Mouse (Mus musculus) limb, embryonic 11.5 days (tissue): ENCODE measurements around the gene Zfp791. TPM values are rescaled to one million over a fixed set of nuclear protein-coding genes. Genes with fewer than 3 reads are reported as not detected.
"Not testable (repeated sequence)": the region's sequence is repeated elsewhere in the genome, so short reads cannot be mapped to it uniquely, and the experiment has no call there.

ENCODE experiments used
- ATAC-seq: fragments of 200-750 bp; cut with Nextera tagmentation; 2 replicates; pipeline ENCODE4 v1.8.0; 2017; ENCODE audit warnings: low read depth; ENCODE audit not compliant: insufficient number of reproducible peaks, low FRiP score, low TSS enrichment
- DNase-seq: peaks from one replicate; pipeline ENCODE4 v3.0.0-alpha.2; 2015; ENCODE audit warnings: low spot score
- H3K27ac ChIP-seq: fragments of 300-500 bp; sonication (generic); replicated peaks from 2 replicates; pipeline ENCODE4 v1.5.1; 2014; ENCODE audit warnings: low read depth, mild to moderate bottlenecking, low read length
- H3K27me3 ChIP-seq: fragments of 300-500 bp; sonication (generic); 2 replicates; pipeline ENCODE4 v1.6.1; 2014; ENCODE audit warnings: mild to moderate bottlenecking, low read length, mixed read lengths; ENCODE audit not compliant: control insufficient read depth, insufficient read depth
- H3K36me3 ChIP-seq: fragments of 300-500 bp; sonication (generic); 2 replicates; pipeline ENCODE4 v1.6.1; 2014; ENCODE audit warnings: mild to moderate bottlenecking, low read length, moderate library complexity, mixed read lengths; ENCODE audit not compliant: control insufficient read depth, insufficient read depth
- H3K4me1 ChIP-seq: fragments of 300-500 bp; sonication (generic); 2 replicates; pipeline ENCODE4 v1.6.1; 2014; ENCODE audit warnings: low read length, mixed read lengths; ENCODE audit not compliant: control insufficient read depth, insufficient read depth
- H3K4me2 ChIP-seq: fragments of 300-500 bp; sonication (generic); 2 replicates; pipeline ENCODE4 v1.6.1; 2014; ENCODE audit warnings: low read depth, mild to moderate bottlenecking, moderate library complexity; ENCODE audit not compliant: severe bottlenecking
- H3K4me3 ChIP-seq: fragments of 300-500 bp; sonication (generic); 2 replicates; pipeline ENCODE4 v1.5.1; 2014; ENCODE audit warnings: low read depth, low read length
- H3K9ac ChIP-seq: fragments of 300-500 bp; sonication (generic); 2 replicates; pipeline ENCODE4 v1.6.1; 2014; ENCODE audit warnings: mild to moderate bottlenecking, low read length
- H3K9me3 ChIP-seq: fragments of 300-500 bp; sonication (generic); 2 replicates; pipeline ENCODE4 v1.6.1; 2016; ENCODE audit warnings: low read length; ENCODE audit not compliant: control insufficient read depth
- WGBS: fragments of 180-500 bp; shearing (Covaris S2); extraction: QIAGEN DNeasy Blood & Tissue Kit; methylation state at CpG from one replicate; pipeline ENCODE4 v1.1.7; 2014; 5-methylcytosine and 5-hydroxymethylcytosine counted together
- polyA plus RNA-seq: library from polyadenylated mRNA; unstranded; fragments of >200 nt; fragmentation: Nextera tagmentation; extraction: Ambion mirVana; gene quantifications from 2 replicates; pipeline ENCODE4 v1.2.1, GENCODE M21; 2014

Gene Zfp791
- 2.1 and 2.3 TPM in 2 replicates for polyA plus RNA-seq

- Histone ChIP-seq H3K4me1 (no peaks in the 10 kb centered on the region), H3K27me3 (no peaks in the 10 kb centered on the region), H3K9me3 (no peaks in the 10 kb centered on the region), H3K4me3 (no peak within 1 kb of the TSS), H3K4me2 (no peak within 1 kb of the TSS), H3K9ac (no peak within 1 kb of the TSS), H3K27ac (no peak within 1 kb of the TSS), H3K36me3 (no peaks in the 10 kb centered on the region)
- WGBS, result 84% methylated on average over 3 of the region's 3 CpGs
- DNase-seq, result no peak
- no peak for ATAC-seq
These were observed at the start of gene Zfp791 for GRCm38 (mm10) chr8:85122995-85123394. Gene Zfp791, minus strand, starts transcription at chr8:85123095.

- no peaks in the 10 kb centered on the region for H3K36me3 ChIP-seq
- ATAC-seq, result no peak
- peak; percentile 61 for DNase-seq
- no peak overlapping the region for H3K4me3 ChIP-seq
- WGBS, result 31% methylated on average over 14 of the region's 14 CpGs
- no peak overlapping the region for H3K27ac ChIP-seq
- H3K4me1 ChIP-seq, result no peaks in the 10 kb centered on the region
- no peak overlapping the region for H3K9ac ChIP-seq
- no peaks in the 10 kb centered on the region for H3K27me3 ChIP-seq
- no peaks in the 10 kb centered on the region for H3K9me3 ChIP-seq
- H3K4me2 ChIP-seq, result no peak overlapping the region
These were observed 48.4 kb upstream of the Zfp791 start for GRCm38 (mm10) chr8:85171291-85171690.

GRCm38 (mm10) chr8:85151624-85152023, 28.7 kb upstream of the Zfp791 start, which contains the start of gene Cks1brt:
Gene Cks1brt, plus strand, starts transcription at chr8:85151924.
- ATAC-seq (no peak), DNase-seq (no peak)
- H3K4me1 ChIP-seq, result no peaks in the 10 kb centered on the region
- no peak within 1 kb of the TSS for H3K27ac ChIP-seq
- H3K9ac ChIP-seq, result no peak within 1 kb of the TSS
- H3K9me3 ChIP-seq, result peaks cover 7% of the 10 kb centered on the region; the same call in 1 of the 2 replicates
- WGBS, result 92% methylated on average over 3 of the region's 3 CpGs
- H3K27me3 ChIP-seq, result no peaks in the 10 kb centered on the region
- H3K4me3 ChIP-seq, result no peak within 1 kb of the TSS
- no peak within 1 kb of the TSS for H3K4me2 ChIP-seq
- no peaks in the 10 kb centered on the region for H3K36me3 ChIP-seq

GRCm38 (mm10) chr8:85142516-85142915, 19.6 kb upstream of the Zfp791 start:
- Histone ChIP-seq H3K4me2 (no peak overlapping the region), H3K9me3 (no peaks in the 10 kb centered on the region), H3K9ac (no peak overlapping the region), H3K4me3 (no peak overlapping the region), H3K4me1 (no peaks in the 10 kb centered on the region), H3K27ac (no peak overlapping the region), H3K36me3 (no peaks in the 10 kb centered on the region), H3K27me3 (no peaks in the 10 kb centered on the region)
- DNase-seq (no peak), ATAC-seq (no peak)
- WGBS, result 95% methylated on average over 4 of the region's 4 CpGs

GRCm38 (mm10) chr8:85135690-85136089, 12.8 kb upstream of the Zfp791 start:
- not testable (repeated sequence) for H3K9me3 ChIP-seq, ATAC-seq, H3K4me1 ChIP-seq, H3K27me3 ChIP-seq, H3K36me3 ChIP-seq, H3K4me3 ChIP-seq, DNase-seq, H3K9ac ChIP-seq, H3K4me2 ChIP-seq, H3K27ac ChIP-seq
- WGBS, result 88% methylated on average over 2 of the region's 2 CpGs

- DNase-seq (no peak), ATAC-seq (no peak)
- H3K9me3 ChIP-seq, result no peaks in the 10 kb centered on the region
- no peak overlapping the region for H3K4me2 ChIP-seq
- no peaks in the 10 kb centered on the region for H3K4me1 ChIP-seq
- no peaks in the 10 kb centered on the region for H3K27me3 ChIP-seq
- no peak overlapping the region for H3K27ac ChIP-seq
- H3K36me3 ChIP-seq, result no peaks in the 10 kb centered on the region
- H3K4me3 ChIP-seq, result no peak overlapping the region
- H3K9ac ChIP-seq, result no peak overlapping the region
- WGBS, result 84% methylated on average over 1 of the region's 1 CpGs
These were observed 9.4 kb upstream of the Zfp791 start for GRCm38 (mm10) chr8:85132335-85132734.

- DNase-seq (no peak), ATAC-seq (no peak)
- no peak overlapping the region for H3K27ac ChIP-seq
- H3K9me3 ChIP-seq, result no peaks in the 10 kb centered on the region
- no peak overlapping the region for H3K4me2 ChIP-seq
- H3K36me3 ChIP-seq, result no peaks in the 10 kb centered on the region
- no peak overlapping the region for H3K9ac ChIP-seq
- WGBS, result 94% methylated on average over 8 of the region's 8 CpGs
- H3K4me1 ChIP-seq, result no peaks in the 10 kb centered on the region
- no peaks in the 10 kb centered on the region for H3K27me3 ChIP-seq
- no peak overlapping the region for H3K4me3 ChIP-seq
These were observed 796 bp upstream of the Zfp791 start for GRCm38 (mm10) chr8:85123691-85124090.

- DNase-seq, H3K27me3 ChIP-seq, H3K36me3 ChIP-seq, H3K4me3 ChIP-seq, H3K4me1 ChIP-seq, H3K9me3 ChIP-seq, H3K4me2 ChIP-seq, H3K27ac ChIP-seq, H3K9ac ChIP-seq: not testable (repeated sequence)
- 84% methylated on average over 5 of the region's 5 CpGs for WGBS
- ATAC-seq, result 0 out of 2 replicates have a peak, but pooled peaks have one; percentile 3
These were observed 2.6 kb downstream of the Zfp791 start for GRCm38 (mm10) chr8:85120251-85120650.
